Mouse (Mus musculus): Measurements from ENCODE around the gene Gm8094.
"Not testable (repeated sequence)": the region's sequence is repeated elsewhere in the genome, so short reads cannot be mapped to it uniquely, and the experiment has no call there.

DNA sequence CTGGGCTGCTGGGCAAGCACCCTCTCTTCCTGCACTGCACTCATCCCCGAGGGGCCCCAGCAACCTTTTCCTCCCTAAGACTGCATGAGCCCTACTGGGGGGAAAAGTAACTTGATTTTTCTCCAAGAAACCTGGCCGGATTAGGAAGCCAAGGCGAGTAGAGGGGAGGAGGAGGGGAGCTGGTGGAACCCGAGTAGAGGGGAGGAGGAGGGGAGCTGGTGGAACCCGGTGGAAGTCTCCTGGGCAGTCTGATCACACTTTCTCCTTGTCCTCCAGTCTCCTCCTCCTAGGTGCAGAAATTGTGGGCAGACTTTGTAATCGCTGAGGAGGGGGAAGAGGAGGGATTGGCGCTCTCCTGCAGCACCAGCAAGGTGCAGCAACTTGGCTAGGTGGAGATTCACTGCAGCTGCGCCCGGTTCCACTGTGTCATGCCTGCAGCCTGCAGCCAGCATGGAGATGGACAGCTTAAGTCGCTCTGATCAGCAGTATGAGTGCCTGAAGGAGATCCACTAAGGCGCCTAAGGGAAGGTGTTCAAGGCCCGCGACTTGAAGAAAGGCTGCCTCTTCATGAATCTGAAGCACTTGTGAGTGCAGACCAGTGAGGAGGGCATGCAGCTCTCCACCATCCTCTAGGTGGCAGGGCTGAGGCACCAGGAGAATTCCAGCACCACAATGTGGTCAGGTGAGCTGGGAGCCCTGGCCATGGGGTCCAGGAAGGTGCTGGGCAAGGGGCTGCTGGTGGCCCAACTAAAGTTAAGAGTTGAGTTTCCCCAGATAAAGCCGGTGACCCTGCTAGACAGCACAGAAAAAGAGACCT lies 12.9 kb upstream of the Gm8094 start:
- TF ChIP-seq POLR2A (IDR thresholded peaks at IDR 0.05; ENCODE audit: borderline replicate concordance, insufficient read depth, low read length); CTCF (IDR thresholded peaks at IDR 0.05; ENCODE audit: borderline replicate concordance, insufficient read depth, low read depth, low read length): not testable (repeated sequence)

All from cerebellum, adult 2 months (tissue).